ENCODE assay signal across 26 mouse cellular contexts in the genomic region with DNA sequence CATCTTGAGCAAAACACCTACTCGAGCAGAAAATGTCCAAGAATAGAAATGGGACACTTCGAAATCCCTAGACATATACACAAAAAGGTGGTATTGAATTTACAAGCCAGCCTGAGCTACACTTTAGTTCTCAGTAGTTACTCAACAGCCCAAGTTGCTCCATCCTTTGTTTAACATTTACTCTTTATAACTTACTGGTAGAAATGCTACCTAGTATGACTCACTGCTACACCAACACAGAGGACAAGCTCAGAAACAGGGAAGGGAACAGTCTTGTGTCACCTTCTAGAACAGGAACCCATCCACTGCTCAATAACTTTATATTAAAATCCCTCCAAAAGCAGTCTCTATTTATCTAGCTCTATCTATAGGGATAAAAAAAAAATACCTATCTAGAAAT. TPM values are rescaled to one million over a fixed set of nuclear protein-coding genes. Genes with fewer than 3 reads are reported as not detected.
DNase-seq lines count a peak whose midpoint lies in the region; ATAC-seq and TF ChIP-seq lines count a peak whose summit lies in the region.
"Had no signal": no experiment of that assay in that cellular context is flagged by ENCODE, and none has a peak within 500 bp of the region (broad histone marks: within the 10 kb centered on the region; RNA-seq: fewer than 3 reads in every experiment).

No protein-coding gene starts in this region.

- peaks cover 20% of the 10 kb centered on the region for H3K36me3 ChIP-seq in liver, postnatal 0 days (replicated peaks; ENCODE audit: insufficient read depth, low read length)
- H3K36me3 ChIP-seq in liver, embryonic 12.5 days: peaks cover 63% of the 10 kb centered on the region
- H3K36me3 ChIP-seq in forebrain, postnatal 0 days (ENCODE audit: insufficient read depth): peaks cover 26% of the 10 kb centered on the region
- H3K36me3 ChIP-seq in midbrain, embryonic 15.5 days (replicated peaks): no peaks in the 10 kb centered on the region

- no peak for TF ChIP-seq CTCF in liver, postnatal 0 days (IDR thresholded peaks at IDR 0.05; ENCODE audit: low read depth)
- no peak for TF ChIP-seq CTCF in forebrain, postnatal 0 days (IDR thresholded peaks at IDR 0.05; ENCODE audit: low read depth)

- H3K9me3 ChIP-seq in liver, postnatal 0 days (ENCODE audit: low read length): no peaks in the 10 kb centered on the region
- no peaks in the 10 kb centered on the region for H3K9me3 ChIP-seq in liver, embryonic 12.5 days (replicated peaks)
- H3K9me3 ChIP-seq in forebrain, postnatal 0 days (ENCODE audit: low read length): no peaks in the 10 kb centered on the region
- H3K9me3 ChIP-seq in midbrain, embryonic 15.5 days: no peaks in the 10 kb centered on the region
- H3K9me3 ChIP-seq: embryonic facial prominence, embryonic 10.5 days; forebrain, embryonic 10.5 days; heart, embryonic 13.5 days; hindbrain, embryonic 15.5 days had no signal

- no peak overlapping the region for H3K4me2 ChIP-seq in liver, postnatal 0 days (ENCODE audit: low read depth, low read length)
- H3K4me2 ChIP-seq in liver, embryonic 12.5 days: no peak overlapping the region
- H3K4me2 ChIP-seq in forebrain, postnatal 0 days (ENCODE audit: low read depth): no peak overlapping the region
- H3K4me2 ChIP-seq in midbrain, embryonic 15.5 days: no peak overlapping the region
- H3K4me2 ChIP-seq: heart, embryonic 13.5 days; hindbrain, embryonic 15.5 days had no signal

- H3K27me3 ChIP-seq in liver, postnatal 0 days (ENCODE audit: insufficient read depth, low read length): no peaks in the 10 kb centered on the region
- no peaks in the 10 kb centered on the region for H3K27me3 ChIP-seq in liver, embryonic 12.5 days (replicated peaks)
- no peaks in the 10 kb centered on the region for H3K27me3 ChIP-seq in forebrain, postnatal 0 days (ENCODE audit: insufficient read depth, low read length)
- H3K27me3 ChIP-seq in midbrain, embryonic 15.5 days (replicated peaks): no peaks in the 10 kb centered on the region
- H3K27me3 ChIP-seq: heart, embryonic 13.5 days; hindbrain, embryonic 15.5 days; Patski had no signal

- no peak overlapping the region for H3K4me3 ChIP-seq in liver, postnatal 0 days (ENCODE audit: low read depth, low read length)
- H3K4me3 ChIP-seq in liver, embryonic 12.5 days: no peak overlapping the region
- no peak overlapping the region for H3K4me3 ChIP-seq in forebrain, postnatal 0 days (ENCODE audit: low read depth, low read length)
- H3K4me3 ChIP-seq in midbrain, embryonic 15.5 days: no peak overlapping the region
- H3K4me3 ChIP-seq: embryonic facial prominence, embryonic 10.5 days; erythroblast, embryonic 14.5 days; forebrain, embryonic 10.5 days; heart, embryonic 13.5 days; hindbrain, embryonic 15.5 days had no signal

- no peak overlapping the region for H3K9ac ChIP-seq in liver, postnatal 0 days (replicated peaks)
- H3K9ac ChIP-seq in liver, embryonic 12.5 days: no peak overlapping the region
- no peak overlapping the region for H3K9ac ChIP-seq in forebrain, postnatal 0 days
- no peak overlapping the region for H3K9ac ChIP-seq in midbrain, embryonic 15.5 days
- H3K9ac ChIP-seq: heart, embryonic 13.5 days; hindbrain, embryonic 15.5 days had no signal

- WGBS in liver, postnatal 0 days (ENCODE audit: insufficient replicate concordance): 62% methylated on average over 2 of the region's 2 CpGs
- 78% methylated on average over 2 of the region's 2 CpGs for WGBS in liver, embryonic 12.5 days (ENCODE audit: insufficient replicate concordance)
- WGBS in forebrain, postnatal 0 days: 84% methylated on average over 2 of the region's 2 CpGs
- 91% methylated on average over 2 of the region's 2 CpGs for WGBS in midbrain, embryonic 15.5 days

- 0 out of 2 replicates have a peak, but pooled peaks have one; percentile 17 for TF ChIP-seq EP300 in liver, postnatal 0 days (IDR thresholded peaks at IDR 0.05; ENCODE audit: low read depth)

- peaks cover 21% of the 10 kb centered on the region for H3K4me1 ChIP-seq in liver, postnatal 0 days (ENCODE audit: insufficient read depth)
- H3K4me1 ChIP-seq in liver, embryonic 12.5 days: peaks cover 34% of the 10 kb centered on the region
- H3K4me1 ChIP-seq in forebrain, postnatal 0 days (ENCODE audit: insufficient read depth): peaks cover 16% of the 10 kb centered on the region
- H3K4me1 ChIP-seq in midbrain, embryonic 15.5 days: peaks cover 21% of the 10 kb centered on the region

- H3K27ac ChIP-seq in liver, postnatal 0 days (ENCODE audit: low read depth): no peak overlapping the region
- no peak overlapping the region for H3K27ac ChIP-seq in liver, embryonic 12.5 days
- H3K27ac ChIP-seq in forebrain, postnatal 0 days (ENCODE audit: low read depth, low read length): no peak overlapping the region
- no peak overlapping the region for H3K27ac ChIP-seq in midbrain, embryonic 15.5 days
- H3K27ac ChIP-seq: embryonic facial prominence, embryonic 10.5 days; forebrain, embryonic 10.5 days; heart, embryonic 13.5 days; hindbrain, embryonic 15.5 days had no signal

- no peak for DNase-seq in frontal cortex, postnatal 36 days (ENCODE audit: low spot score in 2 of 2)
- no peak for DNase-seq in liver, postnatal 0 days
- peak; percentile 35 for DNase-seq in brain, adult 2 months (ENCODE audit: low read depth, low spot score)
- DNase-seq in forebrain, postnatal 0 days: no peak
- DNase-seq: adrenal gland, adult 2 months; adrenal gland, postnatal 25 days; cerebellum, adult 2 months; cerebellum, postnatal 10 days; gastrocnemius, postnatal 14 days; heart, postnatal 36 days had no signal

- 0 out of 2 replicates have a peak, but pooled peaks have one; percentile 13 for ATAC-seq in frontal cortex, adult (ENCODE audit: low TSS enrichment)
- ATAC-seq in liver, postnatal 0 days: peak; percentile 11; the same call in 1 of the 2 replicates
- no peak for ATAC-seq in liver, embryonic 12.5 days
- ATAC-seq in forebrain, postnatal 0 days: no peak
- ATAC-seq in midbrain, embryonic 15.5 days (replicated peaks): no peak
- ATAC-seq: forebrain, embryonic 14.5 days; Patski had no signal

RNA-seq across cellular contexts. Expression of gene Ctps, which starts 4.3 kb away (rescaled TPM):
- 13.8 and 14.5 TPM in 2 replicates for polyA plus RNA-seq in liver, postnatal 0 days (2015; fragmentation: Nextera tagmentation; extraction: Ambion mirVana)
- 75.0 and 75.8 TPM in 2 replicates for polyA plus RNA-seq in liver, embryonic 12.5 days (2016; fragmentation: Nextera tagmentation; extraction: Ambion mirVana)
- total RNA-seq in forebrain, postnatal 0 days (2014; rRNA removed): 73.0 and 73.3 TPM in 2 replicates
- 71.9 and 76.8 TPM in 2 replicates for polyA plus RNA-seq in forebrain, postnatal 0 days (2015; fragmentation: Nextera tagmentation; extraction: Ambion mirVana)
- polyA plus RNA-seq in midbrain, embryonic 15.5 days (2015; fragmentation: Nextera tagmentation; extraction: Ambion mirVana): 70.9 and 78.4 TPM in 2 replicates

RNA-seq across cellular contexts. Expression of gene Gm8439, which starts 22.8 kb away (rescaled TPM):
- 0.30 and 0.40 TPM in 2 replicates for polyA plus RNA-seq in liver, postnatal 0 days (2015; fragmentation: Nextera tagmentation; extraction: Ambion mirVana)
- not detected in 2 replicates for polyA plus RNA-seq in liver, embryonic 12.5 days (2016; fragmentation: Nextera tagmentation; extraction: Ambion mirVana)
- total RNA-seq in forebrain, postnatal 0 days (2014; rRNA removed): not detected in 2 replicates
- polyA plus RNA-seq in forebrain, postnatal 0 days (2015; fragmentation: Nextera tagmentation; extraction: Ambion mirVana): not detected in 2 replicates
- polyA plus RNA-seq in midbrain, embryonic 15.5 days (2015; fragmentation: Nextera tagmentation; extraction: Ambion mirVana): not detected in 2 replicates
- total RNA-seq: adrenal gland, adult 2 months; adrenal gland, postnatal 25 days; CH12.LX; gastrocnemius, adult 18-20 months; gastrocnemius, postnatal 14 days; heart, adult 8-10 months; heart, postnatal 36 days had no signal
- polyA plus RNA-seq: adrenal gland, adult 2 months; cerebellum, adult 2 months; embryonic facial prominence, embryonic 10.5 days; embryonic facial prominence, embryonic 14.5 days; erythroblast, embryonic 14.5 days; forebrain, embryonic 10.5 days; forebrain, embryonic 14.5 days; frontal cortex, adult 2 months; hindbrain, embryonic 11.5 days; hindbrain, embryonic 15.5 days; Patski had no signal

RNA-seq across cellular contexts. Expression of gene Slfnl1, which starts 33.7 kb away (rescaled TPM):
- polyA plus RNA-seq in liver, postnatal 0 days (2015; fragmentation: Nextera tagmentation; extraction: Ambion mirVana): not detected in 2 replicates
- polyA plus RNA-seq in liver, embryonic 12.5 days (2016; fragmentation: Nextera tagmentation; extraction: Ambion mirVana): not detected in 2 replicates
- total RNA-seq in forebrain, postnatal 0 days (2014; rRNA removed): 0.15 TPM in 1 of 2 replicates, not detected in the other
- not detected in 2 replicates for polyA plus RNA-seq in forebrain, postnatal 0 days (2015; fragmentation: Nextera tagmentation; extraction: Ambion mirVana)
- polyA plus RNA-seq in midbrain, embryonic 15.5 days (2015; fragmentation: Nextera tagmentation; extraction: Ambion mirVana): not detected in 2 replicates
- total RNA-seq: gastrocnemius, postnatal 14 days; heart, postnatal 36 days had no signal
- polyA plus RNA-seq: embryonic facial prominence, embryonic 10.5 days; embryonic facial prominence, embryonic 14.5 days; erythroblast, embryonic 14.5 days; forebrain, embryonic 10.5 days; forebrain, embryonic 14.5 days had no signal

Comparison
In these comparisons a context has a peak if more than half of its experiments do, and no peak if none do; other contexts are left out.
1. ATAC-seq: peak in frontal cortex, adult (single experiment) and liver, postnatal 0 days (single experiment); none in liver, embryonic 12.5 days (single experiment), forebrain, postnatal 0 days (single experiment) and midbrain, embryonic 15.5 days (single experiment).